Mouse (Mus musculus) liver, adult 2 months (tissue): ENCODE measurements around the gene Lama5.
A peak's percentile ranks its signal among the peaks of the same experiment; 100 is the strongest.

Source experiments
- CTCF ChIP-seq: fragments of 200-500 bp; IDR thresholded peaks from 2 replicates; pipeline ENCODE4 v1.5.1; 2011; ENCODE audit warnings: low read depth, low read length, control low read depth
- POLR2A ChIP-seq: fragments of 200-500 bp; IDR thresholded peaks from 2 replicates; pipeline ENCODE4 v1.6.1; 2011; ENCODE audit warnings: low read length, control low read depth; ENCODE audit not compliant: insufficient read depth; ENCODE audit errors: extremely low read depth

- TF ChIP-seq CTCF (peak; percentile 81), POLR2A (no peak)
Measured at GRCm38 (mm10) chr2:180227262-180228059, 1.8 kb upstream of the Lama5 start.
